Mouse (Mus musculus) heart, embryonic 16.5 days (tissue): ENCODE results near the gene Tctex1d4. TPM values are rescaled to one million over a fixed set of nuclear protein-coding genes. Genes with fewer than 3 reads are reported as not detected.

Experiments used
- ATAC-seq: fragments of 200-750 bp; cut with Nextera tagmentation; replicated peaks from 2 replicates; pipeline ENCODE4 v1.8.0; 2017; ENCODE audit warnings: moderate number of reproducible peaks; ENCODE audit not compliant: insufficient read depth, low FRiP score; ENCODE audit errors: extremely low read depth
- H3K27ac ChIP-seq: fragments of 300-500 bp; sonication (generic); 2 replicates; pipeline ENCODE4 v1.5.1; 2014; ENCODE audit warnings: mild to moderate bottlenecking, low read length, control low read depth, moderate library complexity
- H3K27me3 ChIP-seq: fragments of 300-500 bp; sonication (generic); 2 replicates; pipeline ENCODE4 v1.6.1; 2014; ENCODE audit warnings: low read length, mixed read lengths; ENCODE audit not compliant: control insufficient read depth, insufficient read depth
- H3K36me3 ChIP-seq: fragments of 300-500 bp; sonication (generic); 2 replicates; pipeline ENCODE4 v1.6.1; 2014; ENCODE audit not compliant: control insufficient read depth, insufficient read depth
- H3K4me1 ChIP-seq: fragments of 300-500 bp; sonication (generic); 2 replicates; pipeline ENCODE4 v1.6.1; 2014; ENCODE audit warnings: low read length, mixed read lengths; ENCODE audit not compliant: control insufficient read depth, insufficient read depth
- H3K4me2 ChIP-seq: fragments of 300-500 bp; sonication (generic); 2 replicates; pipeline ENCODE4 v1.6.1; 2014; ENCODE audit warnings: low read depth, mild to moderate bottlenecking, control low read depth, low read length
- H3K4me3 ChIP-seq: fragments of 300-500 bp; sonication (generic); 2 replicates; pipeline ENCODE4 v1.5.1; 2014; ENCODE audit warnings: mild to moderate bottlenecking, control low read depth, low read length
- H3K9ac ChIP-seq: fragments of 300-500 bp; sonication (generic); 2 replicates; pipeline ENCODE4 v1.6.1; 2014; ENCODE audit warnings: low read length, control low read depth
- H3K9me3 ChIP-seq: fragments of 300-500 bp; sonication (generic); replicated peaks from 2 replicates; pipeline ENCODE4 v1.6.1; 2016; ENCODE audit warnings: low read length; ENCODE audit not compliant: control insufficient read depth
- WGBS: fragments of 180-500 bp; shearing (Covaris S2); extraction: QIAGEN DNeasy Blood & Tissue Kit; methylation state at CpG from one replicate; pipeline ENCODE4 v1.1.7; 2014; 5-methylcytosine and 5-hydroxymethylcytosine counted together
- polyA plus RNA-seq: library from polyadenylated mRNA; unstranded; fragments of >200 nt; fragmentation: Nextera tagmentation; extraction: Ambion mirVana; gene quantifications from 2 replicates; pipeline ENCODE4 v1.2.1, GENCODE M21; 2015

Gene Tctex1d4
- polyA plus RNA-seq, 1 experiment from 2014 or later = 0.84 TPM

GRCm38 (mm10) chr4:117100036-117100435 lies 26.6 kb upstream of the Tctex1d4 start:
- no peak overlapping the region for H3K4me2 ChIP-seq
- WGBS = 78% methylated on average over 4 of the region's 4 CpGs
- H3K4me3 ChIP-seq = no peak overlapping the region
- H3K9ac ChIP-seq = no peak overlapping the region
- no peak overlapping the region for H3K27ac ChIP-seq
- H3K36me3 ChIP-seq = no peaks in the 10 kb centered on the region
- 0 out of 2 replicates have a peak, but pooled peaks cover 4% of the 10 kb centered on the region for H3K4me1 ChIP-seq
- ATAC-seq = no peak
- no peaks in the 10 kb centered on the region for H3K27me3 ChIP-seq
- H3K9me3 ChIP-seq = no peaks in the 10 kb centered on the region

GRCm38 (mm10) chr4:117101218-117101617 lies 25.4 kb upstream of the Tctex1d4 start:
- H3K27ac ChIP-seq = no peak overlapping the region
- 51% methylated on average over 7 of the region's 7 CpGs for WGBS

GRCm38 (mm10) chr4:117104672-117105071 lies 21.9 kb upstream of the Tctex1d4 start:
- H3K9ac ChIP-seq = no peak overlapping the region
- no peak overlapping the region for H3K4me2 ChIP-seq
- no peak for ATAC-seq
- H3K4me1 ChIP-seq = no peaks in the 10 kb centered on the region
- WGBS = 73% methylated on average over 10 of the region's 10 CpGs
- no peaks in the 10 kb centered on the region for H3K9me3 ChIP-seq
- H3K4me3 ChIP-seq = no peak overlapping the region
- H3K36me3 ChIP-seq = no peaks in the 10 kb centered on the region
- H3K27me3 ChIP-seq = no peaks in the 10 kb centered on the region
- no peak overlapping the region for H3K27ac ChIP-seq

More at GRCm38 (mm10) chr4:117101218-117101617, 25.4 kb upstream of the Tctex1d4 start:
- Histone ChIP-seq H3K27me3 (no peaks in the 10 kb centered on the region), H3K4me3 (no peak overlapping the region), H3K36me3 (no peaks in the 10 kb centered on the region), H3K9ac (no peak overlapping the region), H3K4me2 (no peak overlapping the region), H3K4me1 (0 out of 2 replicates have a peak, but pooled peaks cover 1% of the 10 kb centered on the region), H3K9me3 (no peaks in the 10 kb centered on the region)
- ATAC-seq = 0 out of 2 replicates have a peak, but pooled peaks have one; percentile 40

GRCm38 (mm10) chr4:117105127-117105526 lies 21.5 kb upstream of the Tctex1d4 start:
- Histone ChIP-seq H3K9me3 (no peaks in the 10 kb centered on the region), H3K27ac (no peak overlapping the region), H3K36me3 (no peaks in the 10 kb centered on the region), H3K27me3 (no peaks in the 10 kb centered on the region), H3K4me3 (no peak overlapping the region), H3K9ac (no peak overlapping the region), H3K4me2 (no peak overlapping the region), H3K4me1 (no peaks in the 10 kb centered on the region)
- 57% methylated on average over 10 of the region's 10 CpGs for WGBS
- no peak for ATAC-seq

- no peaks in the 10 kb centered on the region for H3K9me3 ChIP-seq
- no peak overlapping the region for H3K4me3 ChIP-seq
- 86% methylated on average over 18 of the region's 18 CpGs for WGBS
- H3K27me3 ChIP-seq = no peaks in the 10 kb centered on the region
- H3K9ac ChIP-seq = no peak overlapping the region
- no peaks in the 10 kb centered on the region for H3K4me1 ChIP-seq
- no peak overlapping the region for H3K4me2 ChIP-seq
- no peak overlapping the region for H3K27ac ChIP-seq
- no peaks in the 10 kb centered on the region for H3K36me3 ChIP-seq
- ATAC-seq = no peak
Observed at GRCm38 (mm10) chr4:117107813-117108523, 18.6 kb upstream of the Tctex1d4 start.

- H3K36me3 ChIP-seq = no peaks in the 10 kb centered on the region
- H3K9ac ChIP-seq = no peak overlapping the region
- H3K27ac ChIP-seq = no peak overlapping the region
- H3K27me3 ChIP-seq = no peaks in the 10 kb centered on the region
- no peak overlapping the region for H3K4me3 ChIP-seq
- 94% methylated on average over 6 of the region's 6 CpGs for WGBS
- no peak overlapping the region for H3K4me2 ChIP-seq
- no peaks in the 10 kb centered on the region for H3K9me3 ChIP-seq
- no peak for ATAC-seq
- no peaks in the 10 kb centered on the region for H3K4me1 ChIP-seq
Observed at GRCm38 (mm10) chr4:117108524-117108849, 18.1 kb upstream of the Tctex1d4 start.

- WGBS = 89% methylated on average over 25 of the region's 25 CpGs
- H3K4me3 ChIP-seq = no peak overlapping the region
- H3K9me3 ChIP-seq = no peaks in the 10 kb centered on the region
- H3K27ac ChIP-seq = no peak overlapping the region
- no peak overlapping the region for H3K9ac ChIP-seq
- no peak for ATAC-seq
- no peaks in the 10 kb centered on the region for H3K4me1 ChIP-seq
- no peaks in the 10 kb centered on the region for H3K36me3 ChIP-seq
- H3K27me3 ChIP-seq = no peaks in the 10 kb centered on the region
- H3K4me2 ChIP-seq = no peak overlapping the region
Observed at GRCm38 (mm10) chr4:117109330-117109729, 17.3 kb upstream of the Tctex1d4 start.

- ATAC-seq = no peak
- no peaks in the 10 kb centered on the region for H3K4me1 ChIP-seq
- 82% methylated on average over 13 of the region's 13 CpGs for WGBS
Observed at GRCm38 (mm10) chr4:117110249-117110648, 16.3 kb upstream of the Tctex1d4 start.

GRCm38 (mm10) chr4:117110985-117111384 lies 15.6 kb upstream of the Tctex1d4 start:
- H3K27ac ChIP-seq = no peak overlapping the region
- no peak overlapping the region for H3K4me2 ChIP-seq
- WGBS = 83% methylated on average over 11 of the region's 11 CpGs
- ATAC-seq = no peak
- H3K27me3 ChIP-seq = no peaks in the 10 kb centered on the region
- no peak overlapping the region for H3K9ac ChIP-seq
- H3K36me3 ChIP-seq = no peaks in the 10 kb centered on the region
- no peaks in the 10 kb centered on the region for H3K9me3 ChIP-seq
- H3K4me3 ChIP-seq = no peak overlapping the region
- no peaks in the 10 kb centered on the region for H3K4me1 ChIP-seq

More at GRCm38 (mm10) chr4:117110249-117110648, 16.3 kb upstream of the Tctex1d4 start:
- Histone ChIP-seq H3K9me3 (no peaks in the 10 kb centered on the region), H3K27ac (no peak overlapping the region), H3K9ac (no peak overlapping the region), H3K36me3 (no peaks in the 10 kb centered on the region), H3K27me3 (no peaks in the 10 kb centered on the region), H3K4me2 (no peak overlapping the region), H3K4me3 (no peak overlapping the region)
